Mouse (Mus musculus) midbrain, embryonic 12.5 days (tissue): ENCODE measurements at regions not wholly inside any gene's neighbourhood (a gene's known extent, or its start where the extent isn't known, plus 50 kb on each side); places are given as distances from the start of the nearest gene placed in this dataset.

Source experiments
- ATAC-seq: fragments of 200-750 bp; cut with Nextera tagmentation; 2 replicates; pipeline ENCODE4 v1.8.0; 2017; ENCODE audit warnings: low read depth, moderate TSS enrichment, moderate library complexity; ENCODE audit not compliant: low FRiP score
- H3K27ac ChIP-seq: fragments of 300-500 bp; sonication (generic); replicated peaks from 2 replicates; pipeline ENCODE4 v1.5.1; 2016; ENCODE audit warnings: mild to moderate bottlenecking
- H3K27me3 ChIP-seq: fragments of 300-500 bp; sonication (generic); 2 replicates; pipeline ENCODE4 v1.6.1; 2016; ENCODE audit warnings: mild to moderate bottlenecking
- H3K36me3 ChIP-seq: fragments of 300-500 bp; sonication (generic); 2 replicates; pipeline ENCODE4 v1.6.1; 2016
- H3K4me1 ChIP-seq: fragments of 300-500 bp; sonication (generic); 2 replicates; pipeline ENCODE4 v1.6.1; 2016
- H3K4me2 ChIP-seq: fragments of 300-500 bp; sonication (generic); replicated peaks from 2 replicates; pipeline ENCODE4 v1.6.1; 2016; ENCODE audit warnings: mild to moderate bottlenecking, moderate library complexity
- H3K4me3 ChIP-seq: fragments of 300-500 bp; sonication (generic); 2 replicates; pipeline ENCODE4 v1.5.1; 2016; ENCODE audit warnings: mild to moderate bottlenecking
- H3K9ac ChIP-seq: fragments of 300-500 bp; sonication (generic); replicated peaks from 2 replicates; pipeline ENCODE4 v1.6.1; 2016; ENCODE audit warnings: mild to moderate bottlenecking, moderate library complexity
- H3K9me3 ChIP-seq: fragments of 300-500 bp; sonication (generic); 2 replicates; pipeline ENCODE4 v1.6.1; 2016; ENCODE audit warnings: mild to moderate bottlenecking
- WGBS: fragments of 180-500 bp; shearing (Covaris S2); methylation state at CpG from one replicate; pipeline ENCODE4 v1.1.7; 2016; 5-methylcytosine and 5-hydroxymethylcytosine counted together

GRCm38 (mm10) chr14:80486605-80487004 is 502.7 kb downstream of the Olfm4 start:
- no peak overlapping the region for H3K9ac ChIP-seq
- no peak overlapping the region for H3K4me2 ChIP-seq
- H3K4me1 ChIP-seq = no peaks in the 10 kb centered on the region; the same call in 1 of the 2 replicates
- H3K27me3 ChIP-seq = no peaks in the 10 kb centered on the region
- 92% methylated on average over 6 of the region's 6 CpGs for WGBS
- H3K27ac ChIP-seq = no peak overlapping the region
- no peaks in the 10 kb centered on the region for H3K36me3 ChIP-seq
- no peak overlapping the region for H3K4me3 ChIP-seq
- H3K9me3 ChIP-seq = no peaks in the 10 kb centered on the region
- no peak for ATAC-seq

- Histone ChIP-seq H3K9me3 (no peaks in the 10 kb centered on the region), H3K36me3 (no peaks in the 10 kb centered on the region), H3K4me1 (0 out of 2 replicates have a peak, but pooled peaks cover 6% of the 10 kb centered on the region), H3K9ac (no peak overlapping the region), H3K27ac (no peak overlapping the region), H3K4me2 (no peak overlapping the region), H3K4me3 (no peak overlapping the region), H3K27me3 (no peaks in the 10 kb centered on the region)
- WGBS = 36% methylated on average over 10 of the region's 10 CpGs
- peak; percentile 64; the same call in 1 of the 2 replicates for ATAC-seq
These were observed 508.4 kb downstream of the Olfm4 start for GRCm38 (mm10) chr14:80492043-80492900.

GRCm38 (mm10) chr14:80492901-80493279 is 509.0 kb downstream of the Olfm4 start:
- Histone ChIP-seq H3K27me3 (no peaks in the 10 kb centered on the region), H3K27ac (no peak overlapping the region), H3K4me1 (0 out of 2 replicates have a peak, but pooled peaks cover 6% of the 10 kb centered on the region), H3K9me3 (no peaks in the 10 kb centered on the region), H3K4me2 (no peak overlapping the region), H3K4me3 (no peak overlapping the region), H3K9ac (no peak overlapping the region), H3K36me3 (no peaks in the 10 kb centered on the region)
- ATAC-seq = 0 out of 2 replicates have a peak, but pooled peaks have one; percentile 39
- WGBS = 80% methylated on average over 4 of the region's 4 CpGs

GRCm38 (mm10) chr14:80504351-80504750 is 520.5 kb downstream of the Olfm4 start:
- Histone ChIP-seq H3K36me3 (no peaks in the 10 kb centered on the region), H3K27me3 (no peaks in the 10 kb centered on the region), H3K4me3 (no peak overlapping the region), H3K9me3 (no peaks in the 10 kb centered on the region), H3K4me2 (no peak overlapping the region), H3K27ac (no peak overlapping the region), H3K9ac (no peak overlapping the region), H3K4me1 (no peaks in the 10 kb centered on the region)
- WGBS = 94% methylated on average over 2 of the region's 2 CpGs
- no peak for ATAC-seq

- peaks cover under 1% of the 10 kb centered on the region; the same call in 1 of the 2 replicates for H3K27me3 ChIP-seq
- H3K4me2 ChIP-seq = no peak overlapping the region
- no peaks in the 10 kb centered on the region for H3K4me1 ChIP-seq
- ATAC-seq = no peak
- H3K9ac ChIP-seq = no peak overlapping the region
- no peaks in the 10 kb centered on the region for H3K9me3 ChIP-seq
- H3K4me3 ChIP-seq = no peak overlapping the region
- no peaks in the 10 kb centered on the region for H3K36me3 ChIP-seq
- H3K27ac ChIP-seq = no peak overlapping the region
- 100% methylated on average over 2 of the region's 2 CpGs for WGBS
These were observed 532.7 kb downstream of the Olfm4 start for GRCm38 (mm10) chr14:80516626-80517025.

- Histone ChIP-seq H3K4me1 (no peaks in the 10 kb centered on the region), H3K27me3 (peaks cover 12% of the 10 kb centered on the region), H3K9me3 (no peaks in the 10 kb centered on the region), H3K27ac (no peak overlapping the region), H3K36me3 (no peaks in the 10 kb centered on the region), H3K4me3 (no peak overlapping the region), H3K4me2 (no peak overlapping the region), H3K9ac (no peak overlapping the region)
- ATAC-seq = no peak
- 94% methylated on average over 1 of the region's 1 CpGs for WGBS
These were observed 537.3 kb downstream of the Olfm4 start for GRCm38 (mm10) chr14:80521216-80521615.

- H3K4me2 ChIP-seq = no peak overlapping the region
- no peak overlapping the region for H3K27ac ChIP-seq
- no peaks in the 10 kb centered on the region for H3K36me3 ChIP-seq
- 72% methylated on average over 1 of the region's 1 CpGs for WGBS
- H3K4me3 ChIP-seq = no peak overlapping the region
- H3K4me1 ChIP-seq = no peaks in the 10 kb centered on the region
- no peak for ATAC-seq
- H3K9me3 ChIP-seq = no peaks in the 10 kb centered on the region
- peaks cover 14% of the 10 kb centered on the region for H3K27me3 ChIP-seq
- no peak overlapping the region for H3K9ac ChIP-seq
These were observed 537.8 kb downstream of the Olfm4 start for GRCm38 (mm10) chr14:80521631-80522030.

- peaks cover 14% of the 10 kb centered on the region for H3K27me3 ChIP-seq
- 82% methylated on average over 3 of the region's 3 CpGs for WGBS
- H3K4me3 ChIP-seq = no peak overlapping the region
- no peak overlapping the region for H3K9ac ChIP-seq
- H3K4me2 ChIP-seq = no peak overlapping the region
- no peaks in the 10 kb centered on the region for H3K36me3 ChIP-seq
- no peak for ATAC-seq
- no peaks in the 10 kb centered on the region for H3K4me1 ChIP-seq
- no peak overlapping the region for H3K27ac ChIP-seq
- H3K9me3 ChIP-seq = no peaks in the 10 kb centered on the region
These were observed 538.7 kb downstream of the Olfm4 start for GRCm38 (mm10) chr14:80522536-80522935.

- peak; percentile 85 for ATAC-seq
- Histone ChIP-seq H3K36me3 (no peaks in the 10 kb centered on the region), H3K4me2 (peak overlapping the region; percentile 26; the same call in 1 of the 2 replicates), H3K9me3 (no peaks in the 10 kb centered on the region), H3K9ac (no peak overlapping the region), H3K27ac (peak overlapping the region; percentile 12; the same call in 1 of the 2 replicates), H3K4me1 (0 out of 2 replicates have a peak, but pooled peaks cover 3% of the 10 kb centered on the region), H3K4me3 (no peak overlapping the region), H3K27me3 (peaks cover 13% of the 10 kb centered on the region; the same call in 1 of the 2 replicates)
- WGBS = 15% methylated on average over 9 of the region's 9 CpGs
These were observed 544.6 kb downstream of the Olfm4 start for GRCm38 (mm10) chr14:80528419-80529028.

GRCm38 (mm10) chr14:80536044-80536745 is 552.3 kb downstream of the Olfm4 start:
- Histone ChIP-seq H3K9me3 (no peaks in the 10 kb centered on the region), H3K4me1 (peaks cover 8% of the 10 kb centered on the region), H3K4me2 (peak overlapping the region; percentile 12; the same call in 1 of the 2 replicates), H3K27me3 (peaks cover 15% of the 10 kb centered on the region), H3K4me3 (no peak overlapping the region), H3K36me3 (no peaks in the 10 kb centered on the region), H3K27ac (no peak overlapping the region), H3K9ac (no peak overlapping the region)
- no peak; the same call in 1 of the 2 replicates for ATAC-seq
- WGBS = 23% methylated on average over 7 of the region's 7 CpGs

GRCm38 (mm10) chr14:80559950-80560349 is 576.1 kb downstream of the Olfm4 start:
- H3K4me1 ChIP-seq = no peaks in the 10 kb centered on the region
- H3K27me3 ChIP-seq = no peaks in the 10 kb centered on the region
- no peaks in the 10 kb centered on the region for H3K9me3 ChIP-seq
- 78% methylated on average over 11 of the region's 11 CpGs for WGBS
- no peak overlapping the region for H3K9ac ChIP-seq
- ATAC-seq = no peak
- H3K4me3 ChIP-seq = no peak overlapping the region
- no peak overlapping the region for H3K27ac ChIP-seq
- H3K36me3 ChIP-seq = no peaks in the 10 kb centered on the region
- H3K4me2 ChIP-seq = no peak overlapping the region
